Mouse (Mus musculus) CD4-positive, CD25-positive, alpha-beta regulatory T cell, adult 4 months (primary cell): ENCODE results near the gene Gm17349. TPM values are rescaled to one million over a fixed set of nuclear protein-coding genes. Genes with fewer than 3 reads are reported as not detected.

Experiments used
- ATAC-seq: one replicate; pipeline ENCODE4 v1.8.0; 2017
- polyA plus RNA-seq, 2 experiments: library from polyadenylated mRNA; unstranded; fragments of 100-300 nt; shearing (Covaris generic); gene quantifications; one replicate each; pipeline ENCODE4 v1.2.1; 2017

The Gm17349 gene
- polyA plus RNA-seq, 2 experiments from 2014 or later: not detected

DNA sequence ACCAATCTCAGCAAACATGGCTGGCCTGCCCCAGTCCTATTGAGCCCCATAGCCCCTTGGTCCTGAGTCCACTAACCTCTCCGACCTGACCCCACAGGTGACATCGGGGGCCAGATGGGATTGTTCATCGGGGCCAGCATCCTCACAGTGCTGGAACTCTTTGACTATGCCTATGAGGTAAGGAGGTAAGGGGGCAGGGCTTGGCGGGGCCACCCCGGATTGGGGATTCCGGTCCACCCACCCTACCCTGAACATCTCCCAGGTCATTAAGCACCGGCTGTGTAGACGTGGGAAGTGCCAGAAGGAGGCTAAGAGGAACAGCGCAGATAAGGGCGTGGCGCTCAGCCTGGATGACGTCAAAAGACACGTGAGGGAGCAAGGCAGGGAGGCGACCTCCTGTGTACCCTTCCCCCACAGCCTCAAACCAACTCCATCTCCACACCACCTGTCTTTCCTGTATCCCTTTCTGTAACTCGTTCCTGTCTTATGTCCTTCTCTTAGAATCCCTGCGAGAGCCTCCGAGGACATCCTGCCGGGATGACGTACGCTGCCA is 6.7 kb downstream of the Gm17349 start:
- no peak for ATAC-seq

DNA sequence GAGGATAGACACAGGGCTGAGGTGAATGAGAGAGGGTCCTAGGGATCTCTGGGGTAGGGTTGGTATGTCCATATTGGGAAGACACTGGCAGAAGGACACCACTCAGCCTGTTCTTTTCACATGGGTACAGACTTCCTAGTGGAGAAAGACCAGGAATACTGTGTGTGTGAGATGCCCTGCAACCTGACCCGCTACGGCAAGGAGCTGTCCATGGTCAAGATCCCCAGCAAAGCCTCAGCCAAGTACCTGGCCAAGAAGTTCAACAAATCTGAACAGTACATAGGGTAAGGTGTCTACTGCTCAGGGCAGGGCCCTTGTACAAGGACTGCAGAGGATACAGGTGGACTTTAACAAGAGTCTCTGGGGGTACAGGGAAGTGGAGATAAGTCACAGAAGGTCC is 8.0 kb downstream of the Gm17349 start:
- ATAC-seq: no peak

DNA sequence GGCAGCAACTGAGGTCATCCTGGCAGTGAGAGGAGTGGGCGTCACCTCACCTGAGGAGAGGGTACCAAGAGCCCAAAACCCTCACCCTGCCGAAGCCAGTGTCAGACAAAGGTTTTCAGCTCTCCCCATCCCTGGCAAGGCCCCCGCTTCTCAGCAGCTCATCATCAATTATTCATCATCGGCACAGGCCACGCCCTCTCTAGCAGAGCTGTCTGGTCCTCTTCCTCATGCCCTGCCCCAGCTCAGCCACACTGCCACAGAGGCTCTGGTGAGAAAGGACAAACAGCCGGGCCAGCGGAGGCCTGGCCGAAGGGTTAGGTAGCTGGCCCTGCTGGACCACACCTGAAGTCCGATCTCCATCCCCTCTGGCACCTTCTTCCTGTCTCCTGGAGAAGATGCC is 13.3 kb downstream of the Gm17349 start:
- ATAC-seq: no peak

DNA sequence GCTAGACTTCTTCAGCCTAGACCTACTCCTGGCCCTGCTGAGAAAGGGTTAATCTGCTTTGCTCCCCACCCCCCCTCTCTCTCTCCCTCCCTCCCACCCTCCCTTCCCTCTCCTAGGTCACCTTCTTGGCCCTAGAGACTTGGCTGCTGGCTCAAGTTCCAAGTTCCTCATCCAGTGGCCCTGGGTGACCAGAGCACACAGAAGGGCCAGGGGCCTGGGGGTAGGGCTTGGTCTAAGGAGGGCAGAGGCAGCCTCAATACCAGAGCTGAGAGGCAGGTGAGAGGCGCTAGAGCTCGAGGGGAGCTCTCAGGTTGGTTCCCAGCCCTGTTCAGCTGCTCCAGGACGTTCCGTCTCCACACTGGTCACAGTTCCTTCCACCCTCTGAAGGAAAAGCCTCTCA is 14.4 kb downstream of the Gm17349 start:
- ATAC-seq: no peak

DNA sequence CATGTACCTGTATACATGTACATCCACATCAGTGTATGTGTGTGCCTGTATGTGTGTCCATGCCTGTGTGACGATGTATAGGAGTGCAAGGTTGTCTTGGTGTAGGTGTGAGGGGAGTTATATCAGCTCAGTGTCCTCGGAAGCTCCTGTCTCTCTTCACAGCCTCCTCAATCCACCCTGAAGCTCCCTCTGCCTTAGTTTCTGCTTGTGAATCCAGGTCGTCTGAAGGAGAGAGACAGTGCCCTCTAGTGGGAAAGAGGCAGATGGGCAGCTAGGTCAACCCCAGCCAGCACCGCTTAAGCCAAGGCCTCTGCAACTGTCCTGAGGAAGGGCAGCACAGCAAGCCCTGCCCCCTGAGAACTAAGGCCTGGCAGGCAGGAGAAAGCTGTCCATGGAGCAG is 16.6 kb downstream of the Gm17349 start:
- ATAC-seq: no peak

DNA sequence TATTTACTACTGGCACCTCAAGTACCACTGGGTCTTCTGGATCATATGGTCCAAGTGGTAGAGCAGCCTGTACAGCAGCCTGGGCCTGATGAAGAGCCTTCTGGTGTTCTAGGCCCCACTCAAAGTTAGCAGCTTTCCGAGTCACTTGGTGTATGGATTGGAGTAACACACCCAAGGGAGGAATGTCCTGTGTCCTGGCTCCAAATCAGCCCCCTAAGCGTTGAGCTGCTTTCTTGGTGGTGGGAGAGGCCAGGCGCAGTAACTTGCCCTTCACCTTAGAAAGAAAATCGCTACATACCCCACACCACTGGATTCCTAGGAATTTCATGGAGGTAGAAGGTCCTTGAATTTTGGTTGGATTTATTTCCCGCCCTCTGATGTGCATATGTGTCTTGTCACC is 21.1 kb downstream of the Gm17349 start:
- ATAC-seq: no peak

DNA sequence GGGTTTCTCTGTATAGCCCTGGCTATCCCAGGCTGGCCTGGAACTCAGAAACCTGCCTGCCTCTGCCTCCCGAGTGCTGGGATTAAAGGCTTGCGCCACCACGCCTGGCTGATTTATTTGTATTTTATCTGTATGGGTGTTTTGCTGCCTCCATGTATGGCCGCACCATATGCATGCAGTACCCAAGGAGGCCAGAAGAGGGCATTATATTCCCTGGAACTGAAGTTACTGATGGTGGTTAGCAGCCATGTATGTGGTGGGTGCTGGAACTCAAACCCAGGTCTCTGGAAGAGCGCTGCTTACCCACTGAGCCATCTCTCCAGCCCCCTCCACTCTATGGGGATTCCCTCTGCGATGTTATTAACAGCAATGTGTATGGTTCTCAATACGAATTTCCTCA is 22.4 kb downstream of the Gm17349 start:
- no peak for ATAC-seq

DNA sequence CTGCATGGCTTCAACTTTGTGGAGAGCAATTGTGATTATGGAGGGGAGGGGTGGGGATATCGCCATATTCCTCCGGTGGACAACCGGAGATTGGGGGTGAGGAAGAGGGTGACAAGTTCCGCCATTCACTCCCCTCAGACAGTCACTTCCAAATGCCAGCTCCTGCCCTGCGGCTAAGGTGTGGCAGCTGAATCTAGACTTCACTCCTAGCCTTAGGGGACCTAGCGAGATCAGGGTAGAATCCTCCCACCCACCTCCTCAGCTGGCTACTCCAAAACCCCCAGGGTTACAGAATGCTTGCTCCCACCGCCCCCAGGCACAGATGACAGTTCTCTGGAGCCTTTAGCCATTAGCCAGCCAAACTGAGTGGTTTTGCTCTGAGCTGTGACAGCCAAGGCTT is 26.3 kb downstream of the Gm17349 start:
- ATAC-seq: no peak

DNA sequence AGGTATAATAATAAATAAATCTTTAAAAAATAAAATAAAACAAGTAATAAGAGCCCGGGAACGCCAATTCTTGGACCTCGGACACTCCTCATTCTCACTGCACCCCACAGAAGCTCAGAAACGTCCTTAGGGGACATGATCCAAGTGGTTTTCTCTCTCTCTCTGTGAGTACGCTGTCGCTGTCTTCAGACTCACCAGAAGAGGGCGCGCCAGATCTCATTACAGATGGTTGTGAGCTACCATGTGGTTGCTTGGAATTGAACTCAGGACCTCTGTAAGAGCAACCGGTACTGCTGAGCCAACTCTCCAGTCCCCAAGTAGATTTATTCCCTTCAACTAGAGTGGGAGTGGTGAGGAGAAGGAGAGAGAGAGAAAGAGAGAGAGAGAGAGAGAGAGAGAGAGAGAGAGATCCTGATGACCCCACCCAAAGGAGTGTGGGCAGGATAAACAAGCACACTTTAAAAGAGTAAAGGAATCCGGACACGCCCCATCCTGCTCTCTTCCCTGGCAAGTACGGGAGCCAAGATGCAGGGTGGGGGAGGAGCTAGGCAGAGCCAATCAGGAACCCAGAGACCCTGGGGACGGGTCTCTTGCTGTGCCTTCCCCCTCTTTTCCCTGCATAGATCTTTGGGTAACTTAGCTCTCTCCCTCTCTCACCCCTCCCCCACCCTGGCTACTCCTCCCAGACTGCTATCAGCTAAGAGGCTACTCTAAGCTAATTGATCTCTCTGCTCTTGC is 27.1 kb downstream of the Gm17349 start:
- ATAC-seq: no peak

DNA sequence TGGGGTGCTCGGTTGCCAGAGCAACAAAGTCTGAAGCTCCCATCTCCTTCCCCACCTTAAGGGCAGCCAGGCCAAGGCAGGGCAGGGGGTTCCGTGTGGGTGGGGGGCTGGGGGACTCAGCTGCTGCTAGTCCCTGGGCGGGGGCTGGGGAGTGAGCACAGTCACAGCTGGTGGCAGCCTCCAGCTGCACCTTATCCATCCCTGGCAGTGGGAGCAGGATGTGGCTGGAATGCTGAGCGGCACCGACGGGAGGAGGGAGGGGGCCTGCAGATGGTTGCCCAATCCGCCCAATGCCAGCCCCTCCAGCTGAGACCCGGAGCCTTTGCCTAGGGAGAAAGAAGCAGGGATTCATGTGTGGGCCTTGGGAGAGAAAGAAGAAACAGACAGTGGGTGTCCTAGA is 28.2 kb downstream of the Gm17349 start:
- no peak for ATAC-seq

DNA sequence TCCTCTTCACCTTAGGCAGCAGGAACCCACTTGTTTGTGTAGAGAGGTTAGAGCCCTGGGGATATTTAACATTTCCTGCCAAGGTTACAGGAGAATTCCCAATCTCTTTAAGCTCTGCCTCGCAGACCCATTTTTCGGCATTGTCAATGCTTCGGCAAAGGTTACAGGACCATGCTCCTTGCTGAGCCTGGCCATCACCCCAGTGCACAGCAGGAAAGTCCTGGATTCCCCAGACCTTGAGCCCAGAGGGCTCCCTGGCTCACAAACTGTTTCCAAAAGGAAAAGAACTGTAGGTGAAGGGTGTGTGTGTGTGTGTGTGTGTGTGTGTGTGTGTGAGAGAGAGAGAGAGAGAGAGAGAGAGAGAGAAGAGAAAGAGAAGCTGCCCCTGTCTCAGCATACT is 30.4 kb downstream of the Gm17349 start:
- ATAC-seq: no peak

DNA sequence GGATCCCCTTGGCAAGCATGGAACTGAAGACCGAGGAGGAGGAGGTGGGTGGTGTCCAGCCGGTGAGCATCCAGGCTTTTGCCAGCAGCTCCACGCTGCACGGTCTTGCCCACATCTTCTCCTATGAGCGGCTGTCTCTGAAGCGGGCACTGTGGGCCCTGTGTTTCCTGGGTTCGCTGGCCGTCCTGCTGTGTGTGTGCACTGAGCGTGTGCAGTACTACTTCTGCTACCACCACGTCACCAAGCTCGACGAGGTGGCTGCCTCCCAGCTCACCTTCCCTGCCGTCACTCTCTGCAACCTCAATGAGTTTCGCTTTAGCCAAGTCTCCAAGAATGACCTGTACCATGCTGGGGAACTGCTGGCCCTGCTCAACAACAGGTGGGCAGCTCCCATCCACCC is 33.5 kb downstream of the Gm17349 start:
- no peak for ATAC-seq

DNA sequence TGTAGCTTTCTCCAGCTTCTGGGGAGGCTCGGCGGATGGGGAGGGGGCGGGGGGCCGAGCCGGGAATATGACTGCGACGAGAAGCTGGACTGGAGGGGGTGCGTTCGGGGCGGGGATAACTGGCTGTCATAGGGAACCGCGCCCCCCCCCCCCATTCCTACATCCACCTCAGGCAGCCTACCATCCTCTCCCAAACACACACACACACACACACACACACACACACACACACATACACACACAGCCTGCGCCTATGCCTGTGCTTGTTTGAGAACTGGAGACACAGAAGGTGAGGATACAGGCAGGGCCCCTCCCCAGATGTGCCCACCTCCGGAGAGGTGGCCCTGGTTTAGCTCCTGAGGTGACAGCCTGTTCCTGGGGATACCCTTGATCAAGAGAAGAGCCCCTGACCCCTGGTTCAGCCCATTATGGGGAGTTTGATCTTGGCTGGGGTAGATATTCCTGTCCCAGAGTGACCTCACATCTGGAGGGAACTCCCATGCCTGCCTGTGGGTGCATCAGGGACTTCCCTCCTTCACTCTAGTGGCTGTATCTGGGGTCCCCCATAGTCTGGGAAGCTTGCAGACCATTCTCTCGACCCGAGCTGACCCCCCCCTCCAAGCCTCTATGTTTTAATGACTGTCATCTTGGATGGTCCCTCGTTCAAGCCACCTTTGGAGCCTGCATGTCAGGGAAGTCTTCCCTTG is 34.2 kb downstream of the Gm17349 start:
- no peak for ATAC-seq

DNA sequence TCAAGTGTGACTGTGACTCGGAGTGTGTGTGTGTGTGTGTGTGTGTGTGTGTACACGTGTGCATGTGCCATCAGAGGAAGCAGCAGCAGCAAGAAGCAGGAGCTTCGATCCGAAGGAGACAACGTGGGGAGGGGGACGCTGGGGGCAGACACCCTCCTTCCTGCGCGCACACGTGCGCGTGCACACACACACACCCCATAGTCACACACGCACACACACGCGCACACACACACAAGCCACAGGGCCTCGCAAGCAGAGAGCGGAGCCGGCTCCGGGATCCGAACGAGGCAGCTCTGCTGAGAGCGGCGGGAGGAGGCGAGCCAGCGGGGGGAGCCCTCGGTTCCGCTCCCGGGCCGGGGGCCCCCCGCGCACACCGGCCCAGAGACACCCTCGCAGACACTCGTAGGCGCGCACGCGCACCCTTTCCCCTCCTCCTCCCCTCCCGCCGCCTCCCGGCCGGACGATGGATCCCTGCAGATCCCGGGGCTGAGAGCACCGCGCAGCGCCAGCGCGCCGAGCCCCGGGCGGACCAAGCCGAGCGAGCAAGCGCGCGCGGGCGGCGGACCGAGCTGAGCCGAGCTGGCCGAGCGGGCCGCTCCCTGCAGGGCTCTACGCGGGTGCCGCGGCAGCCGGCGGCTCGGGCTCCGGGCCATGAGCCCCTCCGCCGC is 35.0 kb downstream of the Gm17349 start, which contains the start of gene Asic1:
Gene Asic1 (plus strand): TSS at position 215 of the 668 bp plus-strand sequence.
- no peak for ATAC-seq

DNA sequence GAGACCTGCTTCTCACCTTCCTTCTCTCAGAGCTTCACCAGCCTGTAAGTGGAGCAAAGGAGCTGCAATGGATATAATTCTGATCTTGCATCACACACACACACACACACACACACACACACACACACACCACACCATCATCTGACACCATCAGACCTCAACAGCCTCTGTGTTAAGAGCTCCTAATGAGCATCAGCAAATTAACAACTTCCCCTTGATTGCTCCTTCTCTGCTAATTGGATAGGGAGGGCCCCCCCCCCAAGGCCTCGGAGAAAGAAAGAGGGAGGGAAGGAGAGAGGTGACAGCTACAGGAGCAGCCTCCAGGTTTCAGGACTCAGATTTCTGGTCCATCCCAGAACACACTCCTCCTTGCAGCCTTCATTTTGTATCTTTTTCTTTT is 35.9 kb downstream of the Gm17349 start:
- no peak for ATAC-seq

DNA sequence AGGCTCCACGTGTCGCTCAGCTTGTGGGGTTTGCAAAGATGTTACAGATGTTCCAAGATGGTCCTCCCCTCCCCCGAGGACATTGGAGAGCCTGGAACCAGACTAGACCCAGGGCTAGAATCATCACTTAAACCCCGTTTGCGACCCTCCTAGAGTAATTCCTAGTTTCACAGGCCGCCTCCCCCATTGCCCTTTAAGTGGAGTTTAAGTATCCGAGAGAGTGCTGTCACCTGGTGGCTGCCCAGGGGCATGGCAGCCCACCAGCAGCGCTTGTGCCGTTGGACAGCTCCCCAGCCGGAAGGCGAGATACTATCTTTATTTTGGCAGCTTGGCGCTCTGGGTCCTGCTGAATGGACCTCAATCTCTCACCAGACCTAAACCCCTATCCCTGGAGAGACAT is 36.4 kb downstream of the Gm17349 start:
- ATAC-seq: peak; percentile 84

DNA sequence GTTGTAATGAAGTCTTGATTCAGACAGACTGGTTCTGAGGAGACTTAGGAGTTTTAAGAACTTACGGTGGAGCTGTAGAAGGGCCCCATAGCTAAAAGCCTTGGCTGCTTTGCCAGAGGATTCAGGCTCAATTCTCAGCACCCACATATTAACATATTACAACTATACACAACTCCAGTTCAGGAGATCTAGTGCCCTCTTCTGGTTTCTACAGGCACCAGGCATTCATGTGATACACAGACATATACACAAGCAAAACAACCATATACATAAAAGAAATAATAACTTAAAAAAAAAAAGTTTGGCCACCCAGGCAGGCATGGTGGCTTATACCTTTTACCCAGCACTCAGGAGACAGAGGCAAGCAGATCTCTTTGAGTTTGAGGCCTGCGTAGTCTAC is 37.7 kb downstream of the Gm17349 start:
- ATAC-seq: no peak

DNA sequence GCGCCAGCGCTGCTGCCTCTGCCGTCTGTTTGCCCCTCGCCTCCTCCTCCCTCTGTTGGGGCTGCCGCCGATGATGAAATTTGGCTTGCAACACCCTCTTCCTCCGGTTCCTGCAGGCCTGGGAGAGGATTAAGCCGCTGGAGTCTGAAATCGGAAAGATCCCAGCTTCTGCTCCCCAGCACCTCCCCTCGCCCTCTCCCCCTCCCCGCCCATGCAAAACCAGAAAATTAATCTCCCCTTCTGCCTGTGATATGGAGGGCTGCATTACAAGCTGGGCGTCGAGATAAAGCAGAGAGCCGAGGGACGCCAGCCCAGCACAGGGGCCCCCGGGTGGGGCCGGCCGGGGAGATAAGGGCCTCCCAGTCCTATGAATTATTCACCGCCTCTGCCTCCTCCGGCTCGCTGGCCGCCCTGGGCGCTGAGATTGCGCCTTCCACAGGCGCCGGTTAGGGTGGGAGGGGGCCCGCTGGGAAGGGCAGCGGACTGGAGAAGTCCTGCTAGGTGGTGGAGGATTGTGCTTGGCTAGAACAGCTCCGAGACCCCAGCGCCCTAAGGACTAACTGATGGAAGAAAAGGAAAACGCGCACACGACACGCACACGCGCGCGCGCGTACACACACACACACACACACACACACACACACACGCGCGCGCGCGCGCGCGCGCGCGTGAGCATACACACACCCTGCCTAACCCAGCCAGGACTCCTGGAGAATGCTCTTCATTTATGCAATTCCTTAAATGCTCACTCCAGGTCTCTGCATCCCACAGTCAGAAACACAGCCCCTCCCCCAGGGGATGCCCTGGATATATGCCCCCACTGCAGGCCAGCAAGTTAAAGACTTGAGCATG is 40.5 kb downstream of the Gm17349 start:
- ATAC-seq: no peak

DNA sequence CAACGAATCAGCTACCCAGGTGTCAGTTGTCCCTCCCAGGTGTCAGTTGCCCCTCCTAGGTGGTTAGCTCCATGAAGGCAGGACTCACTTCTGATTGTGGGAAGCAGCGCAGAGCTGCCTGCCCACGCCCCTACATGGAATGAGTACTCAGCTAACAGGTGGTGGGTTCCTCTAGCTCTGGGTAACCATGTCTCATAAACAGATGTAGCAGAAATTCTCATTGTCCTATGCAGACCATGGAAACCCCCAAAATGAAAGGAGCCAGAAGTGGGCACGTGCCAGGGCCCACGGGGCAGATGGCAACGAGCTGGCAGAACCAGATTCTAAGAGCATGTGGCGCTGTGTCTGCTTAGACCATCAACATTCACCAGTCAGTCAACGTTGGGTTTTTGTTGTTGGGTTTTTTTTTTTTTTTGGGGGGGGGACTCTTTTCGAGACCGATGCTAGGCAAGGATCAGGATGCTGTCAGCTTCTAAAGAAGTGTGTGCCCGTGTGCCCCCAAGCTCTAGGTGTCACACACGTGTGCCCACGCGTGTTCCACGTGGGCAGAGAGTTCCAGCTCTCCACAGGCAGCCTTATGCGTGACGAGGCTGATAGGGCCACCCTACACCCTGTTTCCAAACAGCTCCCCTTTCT is 41.2 kb downstream of the Gm17349 start:
- ATAC-seq: no peak

DNA sequence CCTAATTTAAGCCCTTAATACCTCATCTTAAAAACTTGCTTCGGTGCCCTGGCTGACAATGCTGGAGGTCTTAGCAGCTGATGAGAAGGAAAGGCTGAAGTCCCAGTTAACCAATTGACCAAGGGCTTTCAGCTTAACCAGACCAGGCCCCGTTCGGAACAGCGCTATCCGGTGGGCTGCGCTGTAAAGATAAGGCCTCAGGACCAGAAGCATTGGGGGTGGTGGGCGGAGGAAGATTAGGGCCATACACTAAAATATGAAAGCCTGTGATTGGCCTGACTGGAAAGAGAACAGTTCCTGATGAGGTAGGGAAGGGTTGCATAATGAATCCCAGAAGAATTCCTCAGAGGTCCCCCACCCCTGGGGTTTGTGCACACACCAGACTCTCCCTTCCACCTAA is 42.9 kb downstream of the Gm17349 start:
- ATAC-seq: no peak

DNA sequence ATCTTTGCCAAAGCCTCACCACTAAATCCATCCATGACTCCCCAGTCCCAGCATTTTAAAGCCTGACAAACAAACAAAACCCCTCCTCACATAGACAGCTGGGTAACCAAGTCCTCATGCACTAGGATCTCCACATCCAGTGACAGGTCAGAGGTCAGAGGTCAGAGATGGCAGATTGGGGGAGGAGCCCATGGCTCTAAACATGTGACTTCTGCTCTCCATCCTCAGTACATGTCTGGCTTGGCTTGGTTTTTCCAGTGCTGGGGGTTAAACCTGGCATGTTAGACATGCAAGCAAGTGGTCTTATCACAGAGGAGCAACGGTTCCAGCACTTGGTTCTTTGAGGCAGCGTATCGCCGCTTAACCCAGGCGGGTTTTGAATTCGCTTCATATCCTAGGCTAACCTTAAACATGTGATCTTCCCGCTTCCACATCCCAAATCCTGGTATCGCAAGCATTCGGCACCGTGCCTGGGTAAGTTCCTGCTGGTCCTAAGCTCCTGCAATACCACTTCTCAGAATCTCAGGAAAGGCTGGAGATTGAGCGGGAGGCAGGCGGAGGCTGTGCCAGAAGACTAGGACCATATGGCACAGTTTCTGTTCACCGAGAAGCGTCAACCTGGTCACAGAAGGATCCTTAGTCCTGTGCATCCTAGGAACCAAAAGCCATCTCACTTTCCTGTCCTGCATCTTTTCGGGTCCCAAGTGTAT is 44.0 kb downstream of the Gm17349 start:
- no peak for ATAC-seq
